Mouse (Mus musculus) CH12.LX (cell line): ENCODE results near the gene Nemp2. TPM values are rescaled to one million over a fixed set of nuclear protein-coding genes. Genes with fewer than 3 reads are reported as not detected.

Experiments used
- DNase-seq: peaks from one replicate; pipeline ENCODE4 v3.0.0-alpha.2; 2013; ENCODE audit errors: extremely low read depth
- H3K27ac ChIP-seq: 2 replicates; pipeline ENCODE4 v1.5.1; 2012; ENCODE audit warnings: low read depth, mild to moderate bottlenecking, control low read depth, moderate library complexity; ENCODE audit not compliant: insufficient read depth
- H3K27me3 ChIP-seq: replicated peaks from 2 replicates; pipeline ENCODE3; 2012; ENCODE audit warnings: inconsistent platforms
- H3K36me3 ChIP-seq, 2 experiments: replicated peaks in 1 of 2; 2 replicates each; pipeline versions ENCODE3 to v1.6.1; 2012; ENCODE audit warnings: inconsistent platforms in 1 of 2, low read length in 1 of 2, mild to moderate bottlenecking in 1 of 2, mixed read lengths in 1 of 2, moderate library complexity in 1 of 2; ENCODE audit not compliant: control insufficient read depth in 1 of 2, insufficient read depth in 1 of 2
- H3K4me1 ChIP-seq, 2 experiments: 2 replicates each; pipeline ENCODE4 v1.6.1; 2012; ENCODE audit warnings: inconsistent platforms in 1 of 2, moderate library complexity in 1 of 2; ENCODE audit not compliant: insufficient read depth in 2 of 2, control insufficient read depth in 1 of 2
- H3K4me2 ChIP-seq: 2 replicates; pipeline ENCODE4 v1.6.1; 2012; ENCODE audit warnings: low read depth, mild to moderate bottlenecking, control low read depth; ENCODE audit not compliant: poor library complexity, insufficient read depth, severe bottlenecking
- H3K4me3 ChIP-seq, 3 experiments: fragments of 150-350 bp in 1 of 3; sonication (generic) in 1 of 3; replicated peaks in 1 of 3; 2 replicates each; pipeline versions ENCODE3 to v1.5.1; 2011 to 2012; ENCODE audit warnings: low read depth in 2 of 3, low read length in 2 of 3, mild to moderate bottlenecking in 2 of 3, moderate library complexity in 2 of 3, control low read depth in 1 of 3, improper control_type of control experiment in 1 of 3, inconsistent platforms in 1 of 3, mixed read lengths in 1 of 3; ENCODE audit not compliant: poor library complexity in 1 of 3
- H3K79me2 ChIP-seq: replicated peaks from 2 replicates; pipeline ENCODE4 v1.6.1; 2012; ENCODE audit warnings: mild to moderate bottlenecking, moderate library complexity; ENCODE audit not compliant: control insufficient read depth, poor library complexity, insufficient read depth, severe bottlenecking; ENCODE audit errors: extremely low read depth
- H3K9ac ChIP-seq: 2 replicates; pipeline ENCODE4 v1.6.1; 2012; ENCODE audit warnings: low read depth, mild to moderate bottlenecking, control low read depth, moderate library complexity; ENCODE audit not compliant: insufficient read depth
- H3K9me3 ChIP-seq: replicated peaks from 2 replicates; pipeline ENCODE3; 2012; ENCODE audit warnings: low read length, inconsistent platforms, mixed read lengths
- BHLHE40 ChIP-seq: IDR thresholded peaks from 2 replicates; pipeline ENCODE4 v1.6.1; 2011; ENCODE audit warnings: mild to moderate bottlenecking, low read depth, low read length, improper control_type of control experiment
- CHD2 ChIP-seq: IDR thresholded peaks from 2 replicates; pipeline ENCODE4 v1.6.1; 2011; ENCODE audit warnings: low read length, improper control_type of control experiment
- CTCF ChIP-seq, 2 experiments: IDR thresholded peaks in 1 of 2; conservative IDR thresholded peaks in 1 of 2; 2 replicates each; pipeline ENCODE4 v1.5.1; 2011 to 2012; ENCODE audit warnings: low read depth in 2 of 2, low read length in 2 of 2, improper control_type of control experiment in 1 of 2, inconsistent platforms in 1 of 2, mild to moderate bottlenecking in 1 of 2, moderate library complexity in 1 of 2
- EP300 ChIP-seq: IDR thresholded peaks from 2 replicates; pipeline ENCODE4 v1.6.1; 2011; ENCODE audit warnings: low read length, improper control_type of control experiment
- ETS1 ChIP-seq: conservative IDR thresholded peaks from 2 replicates; pipeline ENCODE4 v1.6.1; 2012; ENCODE audit warnings: low read depth, mild to moderate bottlenecking, inconsistent platforms, low read length, improper control_type of control experiment, moderate library complexity
- IRF4 ChIP-seq: IDR thresholded peaks from 2 replicates; pipeline ENCODE4 v1.6.1; 2014; ENCODE audit warnings: low read depth, mild to moderate bottlenecking, inconsistent platforms, low read length, improper control_type of control experiment
- JUND ChIP-seq: conservative IDR thresholded peaks from 2 replicates; pipeline ENCODE4 v1.6.1; 2011; ENCODE audit warnings: low read depth, low read length, improper control_type of control experiment
- KAT2A ChIP-seq: IDR thresholded peaks from 2 replicates; pipeline ENCODE4 v1.6.1; 2012; ENCODE audit warnings: low read length, improper control_type of control experiment, inconsistent platforms; ENCODE audit not compliant: insufficient replicate concordance
- MAZ ChIP-seq: IDR thresholded peaks from 2 replicates; pipeline ENCODE4 v1.6.1; 2012; ENCODE audit warnings: low read depth, mild to moderate bottlenecking, inconsistent platforms, low read length, improper control_type of control experiment, moderate library complexity
- MEF2A ChIP-seq: IDR thresholded peaks from 2 replicates; pipeline ENCODE4 v1.6.1; 2014; ENCODE audit warnings: low read depth, mild to moderate bottlenecking, inconsistent platforms, low read length, improper control_type of control experiment, borderline replicate concordance
- MXI1 ChIP-seq: IDR thresholded peaks from 2 replicates; pipeline ENCODE4 v1.6.1; 2011; ENCODE audit warnings: mild to moderate bottlenecking, low read depth, low read length, improper control_type of control experiment
- MYC ChIP-seq: IDR thresholded peaks from 2 replicates; pipeline ENCODE4 v1.6.1; 2011; ENCODE audit warnings: low read depth, mild to moderate bottlenecking, improper control_type of control experiment, low read length
- PAX5 ChIP-seq: IDR thresholded peaks from 2 replicates; pipeline ENCODE4 v1.6.1; 2012; ENCODE audit warnings: low read length, inconsistent platforms, mixed read lengths
- RAD21 ChIP-seq: IDR thresholded peaks from 2 replicates; pipeline ENCODE4 v1.6.1; 2011; ENCODE audit warnings: low read depth, mild to moderate bottlenecking, low read length, improper control_type of control experiment, moderate library complexity
- RCOR1 ChIP-seq: conservative IDR thresholded peaks from 2 replicates; pipeline ENCODE4 v1.6.1; 2012; ENCODE audit warnings: low read depth, mild to moderate bottlenecking, inconsistent platforms, low read length, improper control_type of control experiment
- SIN3A ChIP-seq: IDR thresholded peaks from 2 replicates; pipeline ENCODE4 v1.6.1; 2012; ENCODE audit warnings: low read length, improper control_type of control experiment, inconsistent platforms
- SMC3 ChIP-seq: IDR thresholded peaks from 2 replicates; pipeline ENCODE4 v1.6.1; 2011; ENCODE audit warnings: low read depth, low read length, improper control_type of control experiment
- UBTF ChIP-seq: IDR thresholded peaks from 2 replicates; pipeline ENCODE4 v1.6.1; 2012; ENCODE audit warnings: low read depth, mild to moderate bottlenecking, inconsistent platforms, low read length, improper control_type of control experiment, moderate library complexity
- USF1 ChIP-seq: IDR thresholded peaks from 2 replicates; pipeline ENCODE4 v1.6.1; 2014; ENCODE audit warnings: low read depth, mild to moderate bottlenecking, inconsistent platforms, low read length, improper control_type of control experiment
- USF2 ChIP-seq: conservative IDR thresholded peaks from 2 replicates; pipeline ENCODE4 v1.6.1; 2011; ENCODE audit warnings: low read depth, low read length, improper control_type of control experiment
- ZMIZ1 ChIP-seq: IDR thresholded peaks from 2 replicates; pipeline ENCODE4 v1.6.1; 2012; ENCODE audit warnings: low read depth, mild to moderate bottlenecking, inconsistent platforms, low read length, improper control_type of control experiment
- ZNF384 ChIP-seq: IDR thresholded peaks from 2 replicates; pipeline ENCODE4 v1.6.1; 2012; ENCODE audit warnings: low read depth, low read length, improper control_type of control experiment, inconsistent platforms
- dilution Hi-C: fragments of 300-500 bp; cut with MboI; formaldehyde crosslinking; loops from 2 replicates; pipeline ENCODE4 v1.14.3; 2020; ENCODE audit warnings: low sequenced_read_pairs; ENCODE audit not compliant: extremely low pct_unique_long_range_greater_than_20kb, extremely low pct_ligation_motif_present
- in situ Hi-C: fragments of 300-500 bp; cut with MboI; formaldehyde crosslinking; loops from 3 replicates; pipeline ENCODE4 v1.14.3; 2019; ENCODE audit warnings: low sequenced_read_pairs, low pct_ligation_motif_present, low pct_unique_long_range_greater_than_20kb, mixed read lengths
- polyA plus RNA-seq: library from polyadenylated mRNA; unstranded; fragments of >175 nt; gene quantifications from 2 replicates; pipeline ENCODE4 v1.2.1, GENCODE M21; 2012; ENCODE audit warnings: low read depth; ENCODE audit not compliant: insufficient read length
- total RNA-seq, 2 experiments: library from RNA; depleted of rRNA; stranded (reverse); fragments of 300-350 nt in 1 of 2; fragments of >200 nt in 1 of 2; gene quantifications; 2 replicates each; pipeline ENCODE4 v1.2.3; 2012 to 2014

Gene Nemp2
- total and polyA plus RNA-seq, 3 experiments: 11.2 to 20.1 (median 13.3) TPM

- H3K4me2 ChIP-seq: no peak overlapping the region
- H3K4me1 ChIP-seq: no peaks in the 10 kb centered on the region
- H3K27me3 ChIP-seq: no peaks in the 10 kb centered on the region
- no peak for DNase-seq
- H3K9ac ChIP-seq: no peak overlapping the region
- H3K27ac ChIP-seq: no peak overlapping the region
- dilution Hi-C loops: no loop called here
- H3K79me2 ChIP-seq: no peaks in the 10 kb centered on the region
- peaks cover 4% of the 10 kb centered on the region for H3K9me3 ChIP-seq
- in situ Hi-C loops: no loop called here
- no peak overlapping the region for H3K4me3 ChIP-seq
- no peaks in the 10 kb centered on the region for H3K36me3 ChIP-seq
- TF ChIP-seq UBTF (no peak), ETS1 (no peak), SMC3 (no peak), RAD21 (no peak), IRF4 (no peak), RCOR1 (no peak), EP300 (no peak), MYC (no peak), JUND (no peak), MEF2A (no peak), CHD2 (no peak), ZMIZ1 (no peak), CTCF (conservative IDR thresholded peaks at IDR 0.05 in 1 of 2, IDR thresholded peaks at IDR 0.05 in 1 of 2; ENCODE audit: low read depth in 2 of 2, low read length in 2 of 2) (no peak)
Measured at GRCm38 (mm10) chr1:52668743-52669323, 38.3 kb downstream of the Nemp2 start.

- Histone ChIP-seq H3K9ac (no peak overlapping the region), H3K4me2 (no peak overlapping the region)
- DNase-seq: no peak
- no peak for TF ChIP-seq UBTF
- no peak for TF ChIP-seq MAZ
- TF ChIP-seq JUND: no peak
- no peak for TF ChIP-seq USF1
- no peak for TF ChIP-seq KAT2A
- TF ChIP-seq ZNF384: no peak
- no peak for TF ChIP-seq SIN3A
- no peak for TF ChIP-seq MXI1
- no peak for TF ChIP-seq PAX5
- TF ChIP-seq BHLHE40: no peak
- TF ChIP-seq USF2: no peak
- TF ChIP-seq, all 38 proteins: peak for 0
- Histone ChIP-seq H3K27ac (no peak overlapping the region), H3K79me2 (no peaks in the 10 kb centered on the region), H3K9me3 (peaks cover 4% of the 10 kb centered on the region), H3K27me3 (no peaks in the 10 kb centered on the region), H3K4me1 (no peaks in the 10 kb centered on the region), H3K4me3 (no peak overlapping the region), H3K36me3 (no peaks in the 10 kb centered on the region)
- dilution Hi-C loops: no loop called here
- in situ Hi-C loops: no loop called here
Measured at GRCm38 (mm10) chr1:52669931-52670330, 39.4 kb downstream of the Nemp2 start.
